Mouse (Mus musculus) brown adipose tissue, adult 24 weeks (tissue): ENCODE measurements around the gene Marveld3. TPM values are rescaled to one million over a fixed set of nuclear protein-coding genes. Genes with fewer than 3 reads are reported as not detected.

ENCODE experiments used
- H3K27ac ChIP-seq: fragments of 200-500 bp; replicated peaks from 2 replicates; pipeline ENCODE4 v1.5.1; 2012; ENCODE audit warnings: low read depth, mild to moderate bottlenecking, low read length
- H3K4me1 ChIP-seq: fragments of 200-500 bp; 2 replicates; pipeline ENCODE4 v1.6.1; 2012; ENCODE audit warnings: low read length, mixed read lengths; ENCODE audit not compliant: control insufficient read depth, insufficient read depth, insufficient read length
- H3K4me3 ChIP-seq: fragments of 200-500 bp; 2 replicates; pipeline ENCODE4 v1.5.1; 2012; ENCODE audit warnings: low read depth, mild to moderate bottlenecking, low read length, moderate library complexity; ENCODE audit not compliant: insufficient read depth
- polyA plus RNA-seq: library from polyadenylated mRNA; stranded (reverse); fragments of >200 nt; gene quantifications from 2 replicates; pipeline ENCODE4 v1.2.4, GENCODE M21; 2012; ENCODE audit not compliant: missing spikeins, insufficient read depth, insufficient read length

The Marveld3 gene
- polyA plus RNA-seq, result not detected in 2 replicates

DNA sequence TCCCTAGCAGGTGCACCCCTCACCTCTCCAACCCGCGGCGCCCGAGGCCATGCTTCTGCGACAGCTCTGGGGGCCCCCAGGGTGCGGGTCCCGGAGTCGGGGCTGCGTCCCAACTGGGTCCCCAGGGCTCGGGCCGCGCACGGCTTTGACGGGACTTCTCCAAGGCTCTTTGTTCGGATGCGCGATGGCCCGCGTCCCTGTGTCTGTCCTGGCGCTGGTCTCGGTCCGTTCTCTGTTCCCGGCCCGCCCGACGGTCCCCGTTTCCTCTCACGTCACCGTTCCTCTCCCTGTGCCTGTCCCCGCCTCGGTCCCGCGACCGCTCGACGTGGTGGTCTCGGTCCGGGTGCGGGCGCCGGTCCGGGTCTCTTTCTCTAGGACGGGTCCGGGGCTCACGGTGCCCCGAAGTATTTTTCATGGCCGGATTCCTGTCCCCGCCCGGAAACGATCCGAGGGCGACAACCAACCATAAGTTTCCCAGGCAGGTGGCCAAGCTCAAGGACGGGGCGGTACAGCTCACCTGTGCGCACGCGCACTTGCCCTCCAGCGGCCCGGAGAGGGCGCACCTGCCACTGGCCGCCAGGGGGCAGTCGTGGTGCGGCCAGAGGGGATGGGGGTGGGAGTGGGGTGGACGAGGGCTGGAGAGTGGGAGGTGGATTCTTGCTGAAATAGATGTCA is at the start of gene Marveld3:
Gene Marveld3 (minus strand): TSS at position 511 of the 675 bp plus-strand sequence.
- H3K4me1 ChIP-seq, result 0 out of 2 replicates have a peak, but pooled peaks cover 2% of the 10 kb centered on the region
- H3K4me3 ChIP-seq, result peak within 1 kb of the TSS; percentile 36
- no peak within 1 kb of the TSS for H3K27ac ChIP-seq

DNA sequence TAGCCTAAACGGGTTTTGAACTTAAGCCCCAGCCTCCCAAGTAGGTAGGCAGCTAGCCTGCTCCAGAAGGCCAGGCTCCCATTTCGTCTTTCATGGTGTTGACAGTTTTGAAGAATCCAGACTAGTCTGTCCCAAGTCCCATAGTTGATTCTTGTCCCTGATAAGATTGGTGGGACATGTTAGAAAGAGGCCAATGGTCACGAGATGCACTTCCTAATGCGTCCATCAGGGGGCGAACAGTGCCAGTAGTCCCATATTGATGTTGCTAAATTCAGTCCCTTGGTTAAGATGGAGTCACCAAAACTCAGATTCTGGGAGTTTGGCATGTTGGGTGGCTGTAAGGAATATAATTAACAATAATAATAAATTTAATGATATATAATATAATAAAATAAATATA is 48.9 kb upstream of the Marveld3 start:
- no peak overlapping the region for H3K27ac ChIP-seq
- no peak overlapping the region for H3K4me3 ChIP-seq
- no peaks in the 10 kb centered on the region for H3K4me1 ChIP-seq

DNA sequence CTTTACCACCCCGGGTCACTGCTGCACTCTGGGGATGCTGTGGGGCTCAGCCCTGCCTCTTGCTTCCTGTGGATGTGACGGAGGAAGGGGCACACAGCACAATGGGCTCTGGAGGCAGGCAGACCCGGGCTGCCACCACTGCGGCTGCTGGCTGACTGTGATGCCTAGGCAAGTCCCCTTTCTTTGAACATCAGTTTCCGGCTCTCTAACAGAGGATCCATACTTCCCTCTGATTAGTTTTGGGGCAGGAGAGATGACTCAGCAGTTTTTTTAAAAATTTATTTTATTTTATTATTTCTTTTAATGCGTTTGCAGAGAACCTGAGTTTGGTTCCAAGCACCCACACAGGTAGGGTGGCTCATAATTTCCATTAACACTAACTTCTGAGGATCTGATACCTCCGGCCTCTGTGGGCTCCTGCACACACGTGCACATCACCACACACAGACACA is 47.0 kb upstream of the Marveld3 start:
- no peaks in the 10 kb centered on the region for H3K4me1 ChIP-seq
- H3K27ac ChIP-seq, result no peak overlapping the region
- no peak overlapping the region for H3K4me3 ChIP-seq

GRCm38 (mm10) chr8:110008228-110008994 is 46.4 kb upstream of the Marveld3 start:
- no peak overlapping the region for H3K4me3 ChIP-seq
- H3K27ac ChIP-seq, result no peak overlapping the region
- H3K4me1 ChIP-seq, result no peaks in the 10 kb centered on the region

- no peak overlapping the region for H3K4me3 ChIP-seq
- no peak overlapping the region for H3K27ac ChIP-seq
- no peaks in the 10 kb centered on the region for H3K4me1 ChIP-seq
Observed at GRCm38 (mm10) chr8:110006312-110007023, 44.5 kb upstream of the Marveld3 start.

DNA sequence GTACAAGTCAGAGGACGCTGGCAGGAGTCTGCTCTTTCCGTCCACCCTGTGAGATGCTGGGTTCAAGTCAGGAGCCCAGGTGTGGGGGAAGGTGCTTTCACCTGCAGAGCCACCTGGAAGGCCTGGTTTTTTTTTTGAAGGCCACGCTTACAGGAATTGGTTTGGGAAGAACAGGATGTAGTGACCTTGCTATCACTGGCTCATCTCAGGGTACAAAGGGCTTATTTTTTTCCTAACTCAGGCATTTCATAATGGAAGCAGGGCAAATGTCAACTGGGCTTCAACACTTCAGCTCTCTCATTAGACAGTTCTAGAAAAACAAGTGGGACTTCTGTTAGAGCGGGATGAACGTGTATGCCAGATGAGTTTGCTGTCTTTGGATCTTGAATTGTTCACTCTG is 42.3 kb upstream of the Marveld3 start:
- Histone ChIP-seq H3K4me3 (no peak overlapping the region), H3K27ac (no peak overlapping the region), H3K4me1 (no peaks in the 10 kb centered on the region)

GRCm38 (mm10) chr8:110002953-110003352 is 41.0 kb upstream of the Marveld3 start:
- Histone ChIP-seq H3K4me3 (no peak overlapping the region), H3K4me1 (no peaks in the 10 kb centered on the region), H3K27ac (no peak overlapping the region)

GRCm38 (mm10) chr8:109999974-110000373 is 38.0 kb upstream of the Marveld3 start:
- Histone ChIP-seq H3K27ac (no peak overlapping the region), H3K4me3 (no peak overlapping the region), H3K4me1 (no peaks in the 10 kb centered on the region)

GRCm38 (mm10) chr8:109998066-109998465 is 36.1 kb upstream of the Marveld3 start:
- H3K4me3 ChIP-seq, result no peak overlapping the region
- no peaks in the 10 kb centered on the region for H3K4me1 ChIP-seq
- no peak overlapping the region for H3K27ac ChIP-seq

- Histone ChIP-seq H3K4me1 (no peaks in the 10 kb centered on the region), H3K27ac (no peak overlapping the region)
Observed at GRCm38 (mm10) chr8:109997381-109997780, 35.4 kb upstream of the Marveld3 start.

GRCm38 (mm10) chr8:109992951-109993350 is 30.9 kb upstream of the Marveld3 start:
- no peaks in the 10 kb centered on the region for H3K4me1 ChIP-seq
- H3K27ac ChIP-seq, result no peak overlapping the region

More at GRCm38 (mm10) chr8:109997381-109997780, 35.4 kb upstream of the Marveld3 start:
- H3K4me3 ChIP-seq, result no peak overlapping the region

GRCm38 (mm10) chr8:109992166-109992565 is 30.2 kb upstream of the Marveld3 start:
- Histone ChIP-seq H3K4me1 (no peaks in the 10 kb centered on the region), H3K27ac (no peak overlapping the region), H3K4me3 (no peak overlapping the region)

More at GRCm38 (mm10) chr8:109992951-109993350, 30.9 kb upstream of the Marveld3 start:
- no peak overlapping the region for H3K4me3 ChIP-seq

DNA sequence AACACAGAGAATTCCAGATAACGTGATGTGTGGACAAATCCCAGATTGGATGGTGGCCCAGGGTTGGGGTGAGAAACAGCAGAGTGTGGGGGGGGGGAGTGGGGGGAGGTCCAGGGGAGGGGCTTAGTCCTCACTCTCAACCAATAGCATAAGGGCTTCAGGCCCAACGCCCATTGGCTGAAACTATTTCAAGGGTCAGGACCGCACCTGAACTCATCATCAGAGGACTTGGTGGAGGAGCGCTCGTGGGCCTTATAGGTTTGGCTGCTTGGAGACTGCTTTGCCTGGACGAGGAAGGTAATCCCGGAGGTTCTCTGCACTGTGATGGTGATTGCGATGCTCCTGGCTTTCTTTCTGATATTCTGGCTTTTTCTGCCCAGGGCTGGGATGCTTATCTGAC is 28.2 kb upstream of the Marveld3 start, which contains the start of gene Tat:
Gene Tat (plus strand): TSS at position 214 of the 400 bp plus-strand sequence.
- no peaks in the 10 kb centered on the region for H3K4me1 ChIP-seq
- H3K27ac ChIP-seq, result no peak within 1 kb of the TSS
- H3K4me3 ChIP-seq, result no peak within 1 kb of the TSS

GRCm38 (mm10) chr8:109989151-109989550 is 27.1 kb upstream of the Marveld3 start:
- no peak overlapping the region for H3K4me3 ChIP-seq
- no peak overlapping the region for H3K27ac ChIP-seq
- H3K4me1 ChIP-seq, result no peaks in the 10 kb centered on the region

- H3K4me1 ChIP-seq, result no peaks in the 10 kb centered on the region
- no peak overlapping the region for H3K4me3 ChIP-seq
- no peak overlapping the region for H3K27ac ChIP-seq
Observed at GRCm38 (mm10) chr8:109987776-109988175, 25.8 kb upstream of the Marveld3 start.
